Mouse (Mus musculus) midbrain, embryonic 11.5 days (tissue): ENCODE measurements at regions not wholly inside any gene's neighbourhood (a gene's known extent, or its start where the extent isn't known, plus 50 kb on each side); places are given as distances from the start of the nearest gene placed in this dataset.

Experiments used
- ATAC-seq: fragments of 200-750 bp; cut with Nextera tagmentation; 2 replicates; pipeline ENCODE4 v1.8.0; 2017; ENCODE audit warnings: moderate TSS enrichment, moderate library complexity; ENCODE audit not compliant: low FRiP score
- DNase-seq: peaks from one replicate; pipeline ENCODE4 v3.0.0; 2015; ENCODE audit warnings: low spot score; ENCODE audit errors: missing footprints
- H3K27ac ChIP-seq: fragments of 300-500 bp; sonication (generic); 2 replicates; pipeline ENCODE4 v1.5.1; 2014; ENCODE audit warnings: low read depth, low read length
- H3K27me3 ChIP-seq: fragments of 300-500 bp; sonication (generic); 2 replicates; pipeline ENCODE4 v1.6.1; 2014; ENCODE audit warnings: mild to moderate bottlenecking, low read length, moderate library complexity, mixed read lengths; ENCODE audit not compliant: control insufficient read depth, insufficient read depth
- H3K36me3 ChIP-seq: fragments of 300-500 bp; sonication (generic); 2 replicates; pipeline ENCODE4 v1.6.1; 2014; ENCODE audit warnings: mild to moderate bottlenecking, low read length, moderate library complexity, mixed read lengths; ENCODE audit not compliant: control insufficient read depth, insufficient read depth
- H3K4me1 ChIP-seq: fragments of 300-500 bp; sonication (generic); 2 replicates; pipeline ENCODE4 v1.6.1; 2014; ENCODE audit warnings: low read length; ENCODE audit not compliant: control insufficient read depth, insufficient read depth
- H3K4me2 ChIP-seq: fragments of 300-500 bp; sonication (generic); 2 replicates; pipeline ENCODE4 v1.6.1; 2014; ENCODE audit warnings: mild to moderate bottlenecking, moderate library complexity
- H3K4me3 ChIP-seq: fragments of 300-500 bp; sonication (generic); 2 replicates; pipeline ENCODE4 v1.5.1; 2014; ENCODE audit warnings: low read depth, low read length
- H3K9ac ChIP-seq: fragments of 300-500 bp; sonication (generic); 2 replicates; pipeline ENCODE4 v1.6.1; 2014; ENCODE audit warnings: low read length
- H3K9me3 ChIP-seq: fragments of 300-500 bp; sonication (generic); 2 replicates; pipeline ENCODE4 v1.6.1; 2016; ENCODE audit warnings: low read length; ENCODE audit not compliant: control insufficient read depth
- WGBS: fragments of 180-500 bp; shearing (Covaris S2); extraction: QIAGEN DNeasy Blood & Tissue Kit; methylation state at CpG from one replicate; pipeline ENCODE4 v1.1.7; 2014; 5-methylcytosine and 5-hydroxymethylcytosine counted together

DNA sequence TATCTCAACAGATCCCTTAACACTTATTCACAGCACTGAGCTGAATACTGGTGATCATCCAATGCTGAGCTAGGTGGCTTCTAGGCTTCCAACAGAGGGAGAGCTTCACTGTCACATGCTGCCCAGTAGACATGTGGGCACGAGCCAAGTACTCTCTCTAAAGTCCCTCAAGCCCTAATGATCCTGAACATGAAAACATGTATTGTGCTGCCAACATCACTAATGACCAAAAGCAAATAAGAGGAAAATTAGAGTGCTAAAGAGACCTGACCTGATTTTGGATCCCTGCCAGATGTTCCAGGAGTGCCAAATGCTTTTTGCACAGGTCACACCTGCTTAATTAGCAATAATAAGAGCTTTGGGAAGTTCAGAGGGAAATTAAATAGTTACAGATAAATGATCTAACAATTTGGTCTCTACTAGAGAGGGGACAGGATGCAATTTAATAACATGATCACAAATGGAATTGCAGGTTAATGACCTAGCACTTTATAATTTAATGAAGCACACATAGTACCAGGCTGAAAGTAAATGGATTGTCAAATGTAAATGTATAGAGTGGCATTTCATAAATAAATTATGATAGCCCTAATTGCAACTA is 215.6 kb upstream of the Ins1 start:
- no peak for ATAC-seq
- DNase-seq, result no peak
- 67% methylated on average over 1 of the region's 1 CpGs for WGBS

DNA sequence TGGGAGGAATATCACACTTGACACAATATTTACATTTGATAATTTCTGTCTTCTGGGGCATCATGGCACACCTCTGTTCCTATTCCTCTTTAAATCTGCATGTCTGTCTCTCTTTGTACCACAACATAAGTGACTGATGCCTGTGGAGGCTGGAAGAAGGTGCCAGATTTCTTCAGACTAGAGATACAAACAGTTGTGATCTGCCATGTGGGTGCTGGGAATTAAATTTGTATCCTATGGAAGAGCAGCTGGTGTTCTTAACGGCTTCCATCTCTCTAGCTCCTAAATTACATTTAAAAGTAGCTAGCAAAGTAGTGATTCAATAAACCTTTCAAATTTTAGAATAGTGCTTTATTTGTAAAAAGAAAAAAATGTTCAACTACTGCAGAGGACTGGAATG is 195.3 kb upstream of the Ins1 start:
- no peaks in the 10 kb centered on the region for H3K9me3 ChIP-seq
- DNase-seq (no peak), ATAC-seq (no peak)
- no peak overlapping the region for H3K27ac ChIP-seq
- H3K9ac ChIP-seq, result no peak overlapping the region
- no peak overlapping the region for H3K4me2 ChIP-seq
- WGBS, result 89% methylated on average over 1 of the region's 1 CpGs
- H3K4me1 ChIP-seq, result no peaks in the 10 kb centered on the region
- no peaks in the 10 kb centered on the region for H3K36me3 ChIP-seq
- no peak overlapping the region for H3K4me3 ChIP-seq
- H3K27me3 ChIP-seq, result no peaks in the 10 kb centered on the region

More for the DNA sequence above, 215.6 kb upstream of the Ins1 start:
- Histone ChIP-seq H3K9ac (no peak overlapping the region), H3K4me1 (no peaks in the 10 kb centered on the region), H3K4me3 (no peak overlapping the region), H3K27ac (no peak overlapping the region), H3K27me3 (no peaks in the 10 kb centered on the region), H3K4me2 (no peak overlapping the region), H3K9me3 (no peaks in the 10 kb centered on the region), H3K36me3 (no peaks in the 10 kb centered on the region)

DNA sequence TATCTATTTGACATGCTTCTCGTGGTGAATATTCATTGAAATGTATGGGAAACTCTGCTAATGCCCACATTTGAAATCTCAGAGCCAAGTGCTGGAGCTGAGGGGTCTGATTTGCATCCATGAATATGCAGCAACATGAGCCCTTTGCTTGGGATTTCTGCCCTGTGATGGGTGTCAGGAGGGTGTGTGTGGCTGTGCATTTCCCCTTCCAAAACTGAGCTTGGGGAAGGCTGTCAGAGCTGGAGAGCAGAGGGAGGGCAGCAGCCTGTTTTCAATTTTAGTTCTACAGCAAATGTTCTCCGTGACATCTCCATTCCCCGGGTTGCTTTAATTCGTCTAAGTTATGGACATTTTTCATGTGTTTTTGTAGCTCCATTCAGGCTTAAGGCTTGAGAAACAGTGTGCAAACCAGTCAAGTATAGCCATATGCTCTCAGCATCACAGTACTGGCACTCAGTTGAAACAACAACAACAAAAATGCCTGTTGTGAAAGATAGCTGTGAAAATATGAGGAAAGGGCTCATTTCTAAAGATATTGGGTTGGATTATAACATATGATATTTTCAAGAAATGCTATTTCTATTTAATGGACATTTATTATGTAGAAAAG is 194.1 kb upstream of the Ins1 start:
- H3K27ac ChIP-seq, result no peak overlapping the region
- no peak overlapping the region for H3K4me2 ChIP-seq
- no peak overlapping the region for H3K9ac ChIP-seq
- H3K27me3 ChIP-seq, result no peaks in the 10 kb centered on the region
- DNase-seq (no peak), ATAC-seq (peak; percentile 67; the same call in 1 of the 2 replicates)
- 79% methylated on average over 4 of the region's 4 CpGs for WGBS
- no peaks in the 10 kb centered on the region for H3K9me3 ChIP-seq
- no peaks in the 10 kb centered on the region for H3K36me3 ChIP-seq
- H3K4me3 ChIP-seq, result no peak overlapping the region
- H3K4me1 ChIP-seq, result no peaks in the 10 kb centered on the region

DNA sequence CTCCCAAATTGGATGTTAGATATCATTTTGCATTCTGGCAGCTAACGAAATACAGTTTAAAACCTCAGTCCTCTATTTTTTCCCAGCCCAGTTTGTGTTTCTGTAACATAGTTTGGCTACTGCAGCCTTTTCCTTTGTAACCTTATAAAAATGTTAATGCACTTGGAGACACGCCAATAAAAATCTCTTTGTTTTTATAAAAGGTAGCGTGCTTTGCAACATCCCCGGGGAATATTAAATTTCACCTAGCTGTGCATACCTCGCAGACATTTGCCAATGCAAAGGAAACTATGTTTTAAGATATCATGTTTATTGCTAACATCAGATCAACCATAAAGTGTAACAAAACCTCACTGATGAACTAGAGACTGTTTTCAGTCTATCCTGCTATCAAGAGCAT is 192.9 kb upstream of the Ins1 start:
- DNase-seq (no peak), ATAC-seq (no peak)
- Histone ChIP-seq H3K9ac (no peak overlapping the region), H3K36me3 (no peaks in the 10 kb centered on the region), H3K9me3 (no peaks in the 10 kb centered on the region), H3K4me2 (no peak overlapping the region), H3K4me3 (no peak overlapping the region), H3K4me1 (no peaks in the 10 kb centered on the region), H3K27ac (no peak overlapping the region), H3K27me3 (no peaks in the 10 kb centered on the region)
- WGBS, result 85% methylated on average over 5 of the region's 5 CpGs

DNA sequence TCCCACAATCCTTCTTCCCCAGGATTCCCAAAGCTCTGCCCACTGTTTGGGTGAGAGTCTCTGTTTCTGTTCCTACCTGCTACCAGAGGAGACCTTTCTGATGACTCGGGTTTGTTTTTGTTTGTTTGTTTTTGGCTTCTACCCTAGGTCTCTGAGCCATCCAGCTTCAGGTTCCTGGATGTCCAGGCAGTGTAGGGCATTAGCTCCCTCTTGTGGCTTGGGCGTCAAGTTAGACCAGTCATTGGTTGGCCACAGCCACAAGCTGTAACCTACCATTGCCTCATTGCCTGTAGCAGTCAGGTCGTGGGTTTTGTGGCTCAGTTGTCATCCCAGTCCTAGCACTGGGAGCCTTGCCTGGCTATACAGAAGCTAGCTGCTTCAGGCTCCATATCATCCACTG is 185.1 kb upstream of the Ins1 start:
- WGBS, result 19% methylated on average over 3 of the region's 3 CpGs

DNA sequence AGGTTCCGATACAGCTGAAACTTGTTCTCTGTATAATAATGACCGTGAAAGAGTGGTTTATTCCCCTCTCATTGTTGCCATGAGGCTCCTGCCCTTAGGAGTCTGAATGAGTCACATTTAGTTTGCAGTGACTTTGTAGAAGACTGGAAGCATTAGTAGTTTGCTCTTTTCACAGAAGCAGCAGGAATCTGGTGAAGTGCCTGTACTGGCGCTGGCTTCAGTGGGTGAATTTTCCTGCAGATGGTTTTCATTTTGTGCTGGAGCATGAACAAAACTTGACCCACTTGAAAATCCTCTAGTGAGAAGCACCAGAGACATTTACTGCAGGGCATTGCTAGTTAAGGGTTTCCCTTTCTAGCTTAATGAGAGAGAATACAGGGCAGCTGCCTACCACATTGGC is 151.7 kb upstream of the Ins1 start:
- H3K4me1 ChIP-seq, result no peaks in the 10 kb centered on the region
- H3K9me3 ChIP-seq, result no peaks in the 10 kb centered on the region
- H3K4me3 ChIP-seq, result no peak overlapping the region
- no peak overlapping the region for H3K27ac ChIP-seq
- no peak overlapping the region for H3K4me2 ChIP-seq
- no peaks in the 10 kb centered on the region for H3K27me3 ChIP-seq
- no peak overlapping the region for H3K9ac ChIP-seq
- 49% methylated on average over 3 of the region's 3 CpGs for WGBS
- ATAC-seq, result no peak
- DNase-seq, result no peak
- no peaks in the 10 kb centered on the region for H3K36me3 ChIP-seq

More for the DNA sequence above, 185.1 kb upstream of the Ins1 start:
- Histone ChIP-seq H3K27me3 (no peaks in the 10 kb centered on the region), H3K4me1 (no peaks in the 10 kb centered on the region), H3K4me3 (no peak overlapping the region), H3K4me2 (no peak overlapping the region), H3K9me3 (no peaks in the 10 kb centered on the region), H3K27ac (no peak overlapping the region), H3K36me3 (no peaks in the 10 kb centered on the region), H3K9ac (no peak overlapping the region)
- DNase-seq (no peak), ATAC-seq (no peak)
